Mouse (Mus musculus): ENCODE measurements around the gene Bmp6. TPM values are rescaled to one million over a fixed set of nuclear protein-coding genes. Genes with fewer than 3 reads are reported as not detected.

The Bmp6 gene
- polyA plus RNA-seq, 1 experiment from 2014 or later, result 0.12 TPM

DNA sequence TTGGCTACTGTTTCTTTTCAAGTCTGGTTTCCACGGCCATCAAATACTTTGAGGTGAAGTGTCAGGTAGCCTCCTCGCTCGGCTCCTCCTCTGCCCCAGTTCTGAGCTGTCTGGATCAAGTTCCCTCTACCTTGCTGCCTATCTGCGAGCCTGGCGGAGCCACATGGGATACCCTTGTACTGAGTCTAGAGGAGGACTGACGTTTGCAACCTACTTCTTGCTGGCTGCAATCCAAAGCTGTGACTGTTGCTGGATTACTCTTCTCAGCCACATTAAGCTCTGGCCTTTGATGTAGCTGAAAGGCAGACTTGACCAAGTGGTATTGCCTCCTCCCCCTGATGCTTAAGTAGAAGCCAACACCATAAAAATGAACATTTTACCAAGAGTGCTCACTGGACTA is 31.2 kb downstream of the Bmp6 start:
- H3K27ac ChIP-seq (ENCODE audit: low read length), result no peak overlapping the region
- H3K4me3 ChIP-seq (ENCODE audit: low read depth, low read length), result no peak overlapping the region
- no peaks in the 10 kb centered on the region for H3K4me1 ChIP-seq (ENCODE audit: control insufficient read depth, low read depth, low read length)
- no peak for ATAC-seq (ENCODE audit: low read depth)
- no peaks in the 10 kb centered on the region for H3K36me3 ChIP-seq (ENCODE audit: control insufficient read depth, insufficient read depth)
- H3K9ac ChIP-seq (ENCODE audit: low read depth, low read length), result no peak overlapping the region
- H3K27me3 ChIP-seq (ENCODE audit: control insufficient read depth, insufficient read depth, low read depth, low read length), result no peaks in the 10 kb centered on the region
- WGBS (ENCODE audit: insufficient replicate concordance), result 58% methylated on average over 6 of the region's 6 CpGs
- no peaks in the 10 kb centered on the region for H3K9me3 ChIP-seq (replicated peaks; ENCODE audit: control insufficient read depth, low read length)
- no peak overlapping the region for H3K4me2 ChIP-seq (ENCODE audit: low read depth, low read length)

DNA sequence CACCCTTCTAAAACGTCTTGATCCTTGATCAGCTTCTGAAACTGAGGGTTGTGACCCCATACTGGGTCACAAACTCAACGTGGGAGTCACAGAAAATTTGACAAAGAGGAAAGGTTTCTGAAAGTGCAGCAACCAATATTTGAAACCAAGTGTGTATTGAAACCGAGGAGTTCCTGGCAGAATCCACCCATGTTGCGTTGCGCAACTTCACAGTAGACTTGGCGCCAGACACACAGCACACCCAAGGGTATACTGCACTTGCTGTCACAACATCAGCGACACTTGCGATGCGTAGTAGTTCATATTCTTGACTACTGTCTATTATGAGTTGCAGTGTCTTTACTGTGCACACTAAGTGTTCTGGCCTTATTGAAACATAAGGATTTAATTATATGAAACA is 32.4 kb downstream of the Bmp6 start:
- Histone ChIP-seq H3K36me3 (ENCODE audit: control insufficient read depth, insufficient read depth) (no peaks in the 10 kb centered on the region), H3K9me3 (replicated peaks; ENCODE audit: control insufficient read depth, low read length) (no peaks in the 10 kb centered on the region), H3K4me1 (ENCODE audit: control insufficient read depth, low read depth, low read length) (no peaks in the 10 kb centered on the region), H3K4me2 (ENCODE audit: low read depth, low read length) (no peak overlapping the region), H3K9ac (ENCODE audit: low read depth, low read length) (no peak overlapping the region), H3K4me3 (ENCODE audit: low read depth, low read length) (no peak overlapping the region), H3K27ac (ENCODE audit: low read length) (no peak overlapping the region), H3K27me3 (ENCODE audit: control insufficient read depth, insufficient read depth, low read depth, low read length) (no peaks in the 10 kb centered on the region)
- WGBS (ENCODE audit: insufficient replicate concordance), result 70% methylated on average over 9 of the region's 9 CpGs
- no peak for ATAC-seq (ENCODE audit: low read depth)

DNA sequence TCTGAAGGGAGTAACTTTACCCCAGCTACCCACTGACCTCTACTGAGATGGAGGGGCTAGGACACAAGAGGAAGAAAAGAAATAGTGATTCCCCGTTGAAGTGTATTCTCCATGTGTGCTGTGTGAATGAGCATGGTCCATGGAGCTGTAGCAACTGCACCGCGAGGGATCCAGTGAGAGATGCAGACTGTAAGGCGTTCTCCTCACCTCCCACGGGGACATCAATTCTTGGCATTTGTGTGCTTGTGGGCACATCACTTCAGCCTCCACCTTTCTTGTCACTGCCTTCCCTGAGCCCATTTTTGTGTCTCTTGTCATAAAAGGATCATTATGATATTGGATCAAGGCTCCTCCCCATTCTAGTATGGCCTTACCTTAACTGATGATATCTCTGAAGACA is 34.9 kb downstream of the Bmp6 start:
- WGBS (ENCODE audit: insufficient replicate concordance), result 65% methylated on average over 5 of the region's 5 CpGs
- ATAC-seq (ENCODE audit: low read depth), result no peak

DNA sequence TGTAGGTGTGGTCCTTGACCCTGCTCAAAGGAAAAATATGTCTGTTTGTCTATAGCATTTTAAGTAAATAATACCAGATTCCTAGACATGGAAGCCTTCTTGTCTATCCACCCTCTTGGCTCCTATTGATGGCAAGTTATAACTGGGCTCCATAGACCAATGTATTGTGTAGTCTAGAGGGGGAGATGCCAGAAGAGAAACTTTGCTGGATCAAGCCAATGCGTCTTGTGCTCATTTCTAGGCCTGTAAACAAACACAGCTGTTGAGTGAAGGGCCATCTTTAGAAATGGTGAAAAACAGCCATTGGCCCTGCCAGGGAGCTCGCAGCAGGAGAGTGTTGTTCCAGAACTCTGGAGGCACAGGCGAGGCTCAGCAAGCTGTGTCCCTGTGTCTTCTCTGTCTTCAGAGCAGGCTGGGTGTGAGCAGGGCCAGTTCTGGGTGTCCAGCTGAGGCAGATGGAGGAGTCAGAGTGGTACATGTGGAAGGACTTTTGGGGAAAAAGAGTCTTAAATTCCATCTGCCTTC is 41.2 kb downstream of the Bmp6 start:
- 72% methylated on average over 3 of the region's 3 CpGs for WGBS (ENCODE audit: insufficient replicate concordance)
- H3K9ac ChIP-seq (ENCODE audit: low read depth, low read length), result no peak overlapping the region
- no peak for ATAC-seq (ENCODE audit: low read depth)

More for the DNA sequence above, 34.9 kb downstream of the Bmp6 start:
- Histone ChIP-seq H3K27ac (ENCODE audit: low read length) (no peak overlapping the region), H3K4me3 (ENCODE audit: low read depth, low read length) (no peak overlapping the region), H3K4me1 (ENCODE audit: control insufficient read depth, low read depth, low read length) (no peaks in the 10 kb centered on the region), H3K4me2 (ENCODE audit: low read depth, low read length) (no peak overlapping the region), H3K36me3 (ENCODE audit: control insufficient read depth, insufficient read depth) (no peaks in the 10 kb centered on the region), H3K9ac (ENCODE audit: low read depth, low read length) (no peak overlapping the region), H3K9me3 (replicated peaks; ENCODE audit: control insufficient read depth, low read length) (no peaks in the 10 kb centered on the region), H3K27me3 (ENCODE audit: control insufficient read depth, insufficient read depth, low read depth, low read length) (no peaks in the 10 kb centered on the region)

DNA sequence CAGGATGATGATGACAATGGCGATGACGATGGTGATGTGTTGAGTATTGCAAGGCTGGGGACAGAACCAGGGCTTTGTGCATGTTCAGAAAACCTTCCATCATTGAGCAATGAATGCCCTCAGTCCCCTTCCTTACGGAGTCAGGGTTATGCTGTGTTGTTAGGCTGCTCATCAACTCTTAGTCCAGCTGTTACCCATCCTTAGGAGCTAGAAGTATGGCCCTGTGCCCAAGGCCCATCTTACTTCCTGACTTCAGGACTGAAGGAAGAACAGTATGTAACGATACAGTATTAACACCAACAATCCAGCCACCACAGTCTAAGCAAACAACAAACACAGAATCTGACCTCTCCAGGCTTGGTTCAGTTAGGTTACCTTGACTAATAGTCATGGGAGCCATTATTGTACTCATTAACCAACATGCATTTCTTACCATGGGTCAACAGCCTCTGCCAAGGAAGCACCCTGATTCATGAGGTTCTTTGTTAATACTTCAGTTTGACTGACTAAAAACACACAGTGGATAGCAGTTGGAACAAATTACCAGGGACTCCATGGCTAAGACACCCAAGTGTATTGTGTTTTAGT is 42.6 kb downstream of the Bmp6 start:
- WGBS (ENCODE audit: insufficient replicate concordance), result 69% methylated on average over 4 of the region's 4 CpGs
- no peak for ATAC-seq (ENCODE audit: low read depth)
- Histone ChIP-seq H3K4me1 (ENCODE audit: control insufficient read depth, low read depth, low read length) (no peaks in the 10 kb centered on the region), H3K27ac (ENCODE audit: low read length) (no peak overlapping the region), H3K9me3 (replicated peaks; ENCODE audit: control insufficient read depth, low read length) (no peaks in the 10 kb centered on the region), H3K4me3 (ENCODE audit: low read depth, low read length) (no peak overlapping the region), H3K4me2 (ENCODE audit: low read depth, low read length) (no peak overlapping the region), H3K27me3 (ENCODE audit: control insufficient read depth, insufficient read depth, low read depth, low read length) (no peaks in the 10 kb centered on the region), H3K9ac (ENCODE audit: low read depth, low read length) (no peak overlapping the region), H3K36me3 (ENCODE audit: control insufficient read depth, insufficient read depth) (no peaks in the 10 kb centered on the region)

More for the DNA sequence above, 41.2 kb downstream of the Bmp6 start:
- no peaks in the 10 kb centered on the region for H3K36me3 ChIP-seq (ENCODE audit: control insufficient read depth, insufficient read depth)
- no peaks in the 10 kb centered on the region for H3K9me3 ChIP-seq (replicated peaks; ENCODE audit: control insufficient read depth, low read length)
- H3K4me1 ChIP-seq (ENCODE audit: control insufficient read depth, low read depth, low read length), result no peaks in the 10 kb centered on the region
- H3K4me3 ChIP-seq (ENCODE audit: low read depth, low read length), result no peak overlapping the region
- no peak overlapping the region for H3K4me2 ChIP-seq (ENCODE audit: low read depth, low read length)
- no peak overlapping the region for H3K27ac ChIP-seq (ENCODE audit: low read length)
- no peaks in the 10 kb centered on the region for H3K27me3 ChIP-seq (ENCODE audit: control insufficient read depth, insufficient read depth, low read depth, low read length)

DNA sequence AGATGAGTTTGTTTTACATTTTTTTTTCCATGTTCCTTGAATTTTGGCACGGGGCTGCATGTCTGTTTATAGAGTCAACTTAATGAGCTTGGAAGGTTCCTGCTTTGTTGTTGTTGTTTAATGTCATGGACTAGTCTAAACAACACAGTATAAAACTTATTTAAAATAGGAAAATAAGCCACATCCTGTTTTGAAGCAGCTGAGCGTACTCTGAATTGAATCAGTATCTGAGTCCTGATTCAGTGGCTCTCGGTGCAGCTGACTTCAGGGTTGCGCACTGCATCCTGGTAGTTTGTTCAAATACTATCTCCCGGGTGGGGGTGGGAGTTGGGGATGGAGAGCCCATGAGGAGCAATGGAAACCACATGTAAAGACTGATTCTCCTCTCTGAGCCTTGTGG is 48.5 kb downstream of the Bmp6 start:
- 55% methylated on average over 5 of the region's 5 CpGs for WGBS (ENCODE audit: insufficient replicate concordance)
- no peak for ATAC-seq (ENCODE audit: low read depth)

DNA sequence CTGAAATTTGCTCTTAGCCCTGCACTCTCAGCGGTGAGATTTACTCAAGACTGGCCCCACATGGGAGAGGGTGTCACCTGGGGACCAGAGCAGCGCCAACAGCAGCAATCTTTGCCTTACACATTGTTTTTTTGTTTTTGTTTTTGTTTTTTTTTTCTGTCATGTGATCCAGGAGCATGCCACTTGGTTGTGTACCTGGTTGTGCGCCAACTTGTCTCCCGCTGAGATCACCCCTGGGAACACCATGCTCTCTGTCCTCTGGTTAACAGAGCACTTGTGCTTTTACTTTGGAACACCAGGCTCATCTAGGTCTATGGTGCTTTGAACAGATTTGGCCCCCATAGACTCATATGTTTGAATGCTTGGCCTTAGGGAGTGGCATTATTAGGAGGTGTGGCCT is 50.1 kb downstream of the Bmp6 start:
- H3K9ac ChIP-seq (ENCODE audit: low read depth, low read length), result no peak overlapping the region
- WGBS (ENCODE audit: insufficient replicate concordance), result 72% methylated on average over 4 of the region's 4 CpGs
- H3K4me3 ChIP-seq (ENCODE audit: low read depth, low read length), result no peak overlapping the region
- H3K4me2 ChIP-seq (ENCODE audit: low read depth, low read length), result no peak overlapping the region
- no peaks in the 10 kb centered on the region for H3K36me3 ChIP-seq (ENCODE audit: control insufficient read depth, insufficient read depth)
- H3K27ac ChIP-seq (ENCODE audit: low read length), result no peak overlapping the region
- ATAC-seq (ENCODE audit: low read depth), result no peak
- H3K4me1 ChIP-seq (ENCODE audit: control insufficient read depth, low read depth, low read length), result no peaks in the 10 kb centered on the region
- H3K9me3 ChIP-seq (replicated peaks; ENCODE audit: control insufficient read depth, low read length), result no peaks in the 10 kb centered on the region
- H3K27me3 ChIP-seq (ENCODE audit: control insufficient read depth, insufficient read depth, low read depth, low read length), result no peaks in the 10 kb centered on the region

More for the DNA sequence above, 48.5 kb downstream of the Bmp6 start:
- Histone ChIP-seq H3K4me3 (ENCODE audit: low read depth, low read length) (no peak overlapping the region), H3K4me2 (ENCODE audit: low read depth, low read length) (no peak overlapping the region), H3K27me3 (ENCODE audit: control insufficient read depth, insufficient read depth, low read depth, low read length) (no peaks in the 10 kb centered on the region), H3K9me3 (replicated peaks; ENCODE audit: control insufficient read depth, low read length) (no peaks in the 10 kb centered on the region), H3K9ac (ENCODE audit: low read depth, low read length) (no peak overlapping the region), H3K36me3 (ENCODE audit: control insufficient read depth, insufficient read depth) (no peaks in the 10 kb centered on the region), H3K4me1 (ENCODE audit: control insufficient read depth, low read depth, low read length) (no peaks in the 10 kb centered on the region), H3K27ac (ENCODE audit: low read length) (no peak overlapping the region)

DNA sequence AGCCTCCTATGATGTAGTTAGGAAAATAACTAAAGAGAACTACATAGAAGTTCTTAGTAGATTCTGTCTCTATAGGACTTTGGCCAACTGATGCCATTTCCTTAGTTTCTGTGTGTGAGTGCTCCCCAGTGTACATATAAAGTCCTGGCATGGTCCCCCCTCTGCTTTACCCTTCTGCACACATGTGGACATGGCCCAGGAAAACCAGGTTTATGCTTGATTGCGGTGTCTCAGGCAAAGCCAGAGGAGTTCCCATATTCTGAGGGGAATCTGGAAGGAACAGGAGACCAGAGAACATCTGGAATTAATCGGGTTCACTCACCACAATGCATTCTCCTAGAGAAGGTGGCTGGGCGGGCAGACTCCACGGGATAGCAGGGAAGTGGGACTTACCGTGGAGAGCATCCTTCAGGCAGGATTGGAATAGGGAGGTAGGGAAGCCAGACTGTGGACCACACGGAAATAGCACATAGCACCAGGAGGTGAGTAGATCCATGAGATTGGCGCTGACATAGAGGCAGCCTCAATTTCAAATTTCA is 52.2 kb downstream of the Bmp6 start:
- no peaks in the 10 kb centered on the region for H3K36me3 ChIP-seq (ENCODE audit: control insufficient read depth, insufficient read depth)
- H3K9me3 ChIP-seq (replicated peaks; ENCODE audit: control insufficient read depth, low read length), result no peaks in the 10 kb centered on the region
- H3K27me3 ChIP-seq (ENCODE audit: control insufficient read depth, insufficient read depth, low read depth, low read length), result no peaks in the 10 kb centered on the region
- WGBS (ENCODE audit: insufficient replicate concordance), result 63% methylated on average over 7 of the region's 7 CpGs
- H3K4me3 ChIP-seq (ENCODE audit: low read depth, low read length), result no peak overlapping the region
- H3K4me2 ChIP-seq (ENCODE audit: low read depth, low read length), result no peak overlapping the region
- ATAC-seq (ENCODE audit: low read depth), result no peak
- H3K4me1 ChIP-seq (ENCODE audit: control insufficient read depth, low read depth, low read length), result no peaks in the 10 kb centered on the region
- no peak overlapping the region for H3K9ac ChIP-seq (ENCODE audit: low read depth, low read length)
- no peak overlapping the region for H3K27ac ChIP-seq (ENCODE audit: low read length)

DNA sequence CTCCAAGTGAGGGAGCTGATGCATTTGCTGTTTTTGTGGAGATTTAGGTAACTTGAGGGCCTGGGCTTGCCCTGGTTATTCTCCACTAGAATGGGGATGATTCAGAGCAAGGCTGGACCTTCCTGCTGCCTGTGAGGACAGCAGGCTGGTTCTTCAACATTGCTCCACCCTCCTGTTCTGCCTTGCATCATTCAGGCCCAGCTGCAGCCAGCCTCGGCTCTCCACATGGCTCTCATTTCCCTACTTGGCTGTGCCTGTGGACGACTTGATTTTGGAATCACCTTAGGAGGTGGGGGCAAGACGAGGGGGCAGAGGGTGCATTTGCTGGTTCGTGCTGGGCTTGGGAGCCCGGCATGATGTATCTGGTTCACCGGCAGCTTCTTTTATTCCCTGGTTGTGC is 53.8 kb downstream of the Bmp6 start:
- no peak overlapping the region for H3K9ac ChIP-seq (ENCODE audit: low read depth, low read length)
- no peak overlapping the region for H3K4me3 ChIP-seq (ENCODE audit: low read depth, low read length)
- no peaks in the 10 kb centered on the region for H3K36me3 ChIP-seq (ENCODE audit: control insufficient read depth, insufficient read depth)
- H3K4me1 ChIP-seq (ENCODE audit: control insufficient read depth, low read depth, low read length), result no peaks in the 10 kb centered on the region
- H3K4me2 ChIP-seq (ENCODE audit: low read depth, low read length), result no peak overlapping the region
- no peaks in the 10 kb centered on the region for H3K9me3 ChIP-seq (replicated peaks; ENCODE audit: control insufficient read depth, low read length)
- no peaks in the 10 kb centered on the region for H3K27me3 ChIP-seq (ENCODE audit: control insufficient read depth, insufficient read depth, low read depth, low read length)
- 68% methylated on average over 6 of the region's 6 CpGs for WGBS (ENCODE audit: insufficient replicate concordance)
- ATAC-seq (ENCODE audit: low read depth), result no peak
- no peak overlapping the region for H3K27ac ChIP-seq (ENCODE audit: low read length)
